Mouse (Mus musculus) spleen, adult 12 weeks (tissue): ENCODE measurements around the gene Dedd.
"Not testable (repeated sequence)": the region's sequence is repeated elsewhere in the genome, so short reads cannot be mapped to it uniquely, and the experiment has no call there.

ENCODE experiments used
- DNase-seq: peaks from one replicate; pipeline ENCODE4 v3.0.0; 2022; ENCODE audit warnings: low spot score

Dedd gene

DNA sequence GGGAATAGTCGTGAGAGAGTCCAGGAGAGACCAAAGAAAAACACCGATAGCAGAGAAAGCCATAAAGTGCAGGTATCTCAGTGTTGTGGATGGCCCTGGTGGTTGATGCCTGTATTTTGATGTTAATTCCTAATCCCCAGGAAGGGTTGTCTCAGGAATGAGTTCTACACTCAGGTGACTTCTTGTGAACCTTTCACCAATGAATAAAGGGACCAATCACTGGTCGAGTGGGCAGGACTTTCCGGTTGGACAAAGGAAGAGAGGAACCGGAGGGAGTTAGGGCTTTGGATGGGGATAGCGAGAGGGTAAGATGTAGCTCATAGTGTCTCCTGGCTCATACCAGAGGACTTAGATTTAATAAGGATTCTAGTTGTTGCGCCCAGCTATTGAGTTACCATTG lies 9.2 kb upstream of the Dedd start:
- no peak for DNase-seq

DNA sequence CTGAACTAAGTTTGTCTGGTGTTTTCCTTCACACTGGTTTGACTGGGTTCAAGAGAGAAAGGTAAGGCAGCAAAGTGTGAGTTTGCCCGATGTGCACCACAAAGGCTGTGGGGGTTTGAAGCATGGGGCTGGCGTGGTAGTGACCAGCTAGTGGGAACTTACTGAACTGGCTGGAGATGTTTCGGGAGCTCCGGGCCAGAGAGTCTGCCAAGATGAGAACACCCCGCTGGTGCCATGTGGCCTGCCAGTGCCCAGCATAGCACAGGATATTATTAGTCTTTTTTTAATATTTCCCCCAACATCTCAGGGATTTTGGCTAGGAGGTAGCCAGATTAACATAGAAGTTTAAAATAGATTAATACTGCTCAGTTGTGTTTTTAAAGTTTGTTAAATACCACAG lies 8.8 kb upstream of the Dedd start:
- DNase-seq: no peak

DNA sequence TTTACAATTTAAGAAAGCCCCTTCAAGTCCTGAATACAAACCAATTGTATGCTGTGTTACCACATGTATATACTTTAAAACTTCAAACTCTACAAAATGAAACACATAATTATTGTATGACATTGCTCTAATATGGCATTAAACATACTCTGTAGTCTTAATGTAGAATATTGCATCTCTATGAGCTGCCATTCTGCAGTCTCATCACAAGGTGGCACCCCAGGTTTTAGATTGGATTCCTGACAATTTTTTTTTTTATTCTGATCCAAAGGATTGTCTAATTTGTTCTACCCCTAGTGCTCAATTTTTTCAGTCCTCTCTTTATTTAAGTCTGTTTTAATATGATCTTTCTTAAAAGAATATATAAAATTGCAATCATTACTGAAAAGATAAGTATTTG lies 7.5 kb upstream of the Dedd start:
- no peak for DNase-seq

DNA sequence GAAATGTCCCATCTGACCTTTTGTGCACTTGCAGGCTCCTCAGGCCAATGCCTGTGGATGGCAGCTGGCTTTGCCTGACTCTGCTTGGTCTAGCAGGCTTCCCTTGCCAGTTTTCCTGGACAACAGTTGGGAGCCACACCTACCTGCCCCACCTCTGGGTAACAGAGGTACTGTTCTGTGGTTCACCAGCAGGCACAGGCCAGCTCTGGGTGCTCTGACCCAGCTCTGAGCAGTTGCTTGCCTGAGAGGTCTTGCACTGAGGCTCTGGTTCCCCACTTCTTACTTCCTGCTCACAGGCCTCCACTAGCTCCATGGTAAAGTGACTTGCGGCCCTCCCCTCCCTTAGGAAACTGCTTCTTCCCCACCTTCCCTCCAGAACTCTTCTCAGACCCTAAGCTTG lies 6.9 kb upstream of the Dedd start:
- no peak for DNase-seq

DNA sequence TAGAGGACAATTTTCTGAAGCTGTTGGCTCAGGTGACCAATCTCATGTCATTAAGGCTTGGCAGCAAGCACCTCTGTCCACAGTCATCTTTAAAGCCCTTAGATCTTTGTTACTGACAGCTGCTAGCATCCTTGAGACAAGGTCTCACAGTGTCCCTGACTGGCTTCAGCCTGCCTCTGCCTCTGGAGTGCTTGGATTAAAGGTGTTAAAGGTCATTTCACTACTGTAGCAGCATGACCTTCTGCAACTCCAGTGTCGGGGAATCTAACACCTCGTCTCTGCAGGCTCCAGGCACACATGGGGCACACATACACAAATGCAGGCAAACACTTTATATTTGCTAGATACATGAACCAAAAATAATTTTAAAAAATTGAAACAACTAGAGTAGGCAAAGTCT lies 3.4 kb upstream of the Dedd start:
- DNase-seq: no peak

DNA sequence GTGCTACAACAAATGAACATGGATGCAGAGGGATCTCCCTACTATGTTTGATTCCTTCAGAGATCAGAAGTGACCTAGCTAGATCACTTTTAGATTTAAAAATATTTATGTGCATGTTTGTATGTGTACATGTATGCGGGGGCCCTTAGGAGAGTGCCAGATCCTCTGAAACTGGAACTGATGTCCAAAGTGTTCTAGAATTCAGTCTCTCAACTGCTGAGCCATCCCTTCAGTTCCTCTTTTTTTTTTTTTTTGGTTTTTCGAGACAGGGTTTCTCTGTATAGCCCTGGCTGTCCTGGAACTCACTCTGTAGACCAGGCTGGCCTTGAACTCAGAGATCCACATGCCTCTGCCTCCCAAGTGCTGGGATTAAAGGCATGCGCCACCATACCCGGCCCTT lies 2.4 kb upstream of the Dedd start:
- DNase-seq: not testable (repeated sequence)

DNA sequence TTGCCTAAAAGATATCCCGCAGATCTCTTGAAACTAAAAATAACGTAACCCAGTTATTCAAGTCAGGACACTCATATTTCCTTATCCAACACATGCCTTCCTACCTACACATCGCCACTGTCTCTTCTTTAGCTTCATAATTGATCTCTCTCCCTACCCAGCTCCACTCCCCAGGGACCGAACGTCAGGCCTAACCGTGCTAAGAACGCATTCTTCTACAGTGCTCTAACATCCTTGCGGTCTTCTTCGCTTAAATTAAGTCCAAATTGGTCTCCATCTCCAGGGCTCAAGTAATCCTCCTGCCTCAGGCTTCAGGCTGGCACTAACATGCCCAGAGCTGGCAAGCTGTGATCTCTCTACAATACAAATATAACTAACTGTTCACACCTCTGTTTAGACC lies 701 bp upstream of the Dedd start:
- DNase-seq: no peak

DNA sequence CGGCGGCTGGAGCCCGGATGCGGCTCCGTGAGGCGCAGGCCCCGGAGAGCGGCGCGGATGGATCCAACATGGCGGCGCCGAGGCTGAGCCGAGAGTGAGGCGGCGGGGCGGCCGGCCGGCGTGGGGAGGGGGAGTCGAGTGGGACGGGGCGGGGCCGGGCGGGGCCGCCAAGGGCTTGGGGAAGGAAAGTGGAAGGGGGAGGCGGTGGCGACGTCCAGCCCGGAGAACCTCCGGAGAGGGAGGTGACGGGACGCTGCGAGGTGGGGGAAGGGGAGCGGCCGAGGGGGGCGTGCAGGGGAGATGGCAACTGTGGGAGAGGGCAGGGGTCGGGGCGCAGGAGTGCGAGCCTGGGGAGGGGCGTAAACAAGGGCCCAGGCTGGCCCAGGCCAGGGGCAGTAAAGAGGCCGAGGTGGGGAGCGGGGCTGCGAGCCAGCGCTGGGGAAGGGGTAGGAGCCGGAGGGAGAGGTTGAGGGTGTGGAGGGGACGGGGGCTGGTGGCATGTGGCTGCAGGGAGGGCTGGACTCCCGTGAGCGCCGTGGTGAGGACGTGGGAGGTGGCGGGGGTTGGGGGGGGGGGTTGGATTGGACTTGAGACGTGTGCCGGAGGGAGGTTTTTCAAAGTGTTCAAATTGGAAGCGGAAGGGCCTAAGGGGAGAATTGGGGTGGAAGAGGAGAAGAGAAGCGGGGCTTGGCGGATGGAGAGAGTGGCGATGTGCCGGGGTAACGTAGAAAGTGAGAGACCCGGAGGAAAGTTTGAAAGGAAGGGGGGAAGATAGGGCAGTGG lies 679 bp downstream of the Dedd start:
- DNase-seq: no peak

DNA sequence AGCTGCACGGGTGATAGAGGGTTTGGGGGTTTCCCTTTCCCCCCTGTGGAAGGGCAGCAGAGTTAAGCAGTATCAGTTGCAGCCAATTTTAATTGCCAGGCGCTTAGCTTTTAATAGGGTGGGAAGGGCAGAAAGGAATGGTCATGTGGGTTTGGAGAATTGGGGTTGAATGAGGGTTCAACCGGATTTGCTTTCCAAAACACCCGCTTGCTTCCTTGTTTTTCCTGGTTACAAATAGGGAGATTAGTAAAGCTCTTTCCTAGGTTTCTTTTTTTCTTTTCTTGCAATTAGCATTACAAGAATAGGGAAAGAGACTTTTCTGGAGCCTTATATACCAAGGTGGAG lies 1.2 kb downstream of the Dedd start:
- no peak for DNase-seq

DNA sequence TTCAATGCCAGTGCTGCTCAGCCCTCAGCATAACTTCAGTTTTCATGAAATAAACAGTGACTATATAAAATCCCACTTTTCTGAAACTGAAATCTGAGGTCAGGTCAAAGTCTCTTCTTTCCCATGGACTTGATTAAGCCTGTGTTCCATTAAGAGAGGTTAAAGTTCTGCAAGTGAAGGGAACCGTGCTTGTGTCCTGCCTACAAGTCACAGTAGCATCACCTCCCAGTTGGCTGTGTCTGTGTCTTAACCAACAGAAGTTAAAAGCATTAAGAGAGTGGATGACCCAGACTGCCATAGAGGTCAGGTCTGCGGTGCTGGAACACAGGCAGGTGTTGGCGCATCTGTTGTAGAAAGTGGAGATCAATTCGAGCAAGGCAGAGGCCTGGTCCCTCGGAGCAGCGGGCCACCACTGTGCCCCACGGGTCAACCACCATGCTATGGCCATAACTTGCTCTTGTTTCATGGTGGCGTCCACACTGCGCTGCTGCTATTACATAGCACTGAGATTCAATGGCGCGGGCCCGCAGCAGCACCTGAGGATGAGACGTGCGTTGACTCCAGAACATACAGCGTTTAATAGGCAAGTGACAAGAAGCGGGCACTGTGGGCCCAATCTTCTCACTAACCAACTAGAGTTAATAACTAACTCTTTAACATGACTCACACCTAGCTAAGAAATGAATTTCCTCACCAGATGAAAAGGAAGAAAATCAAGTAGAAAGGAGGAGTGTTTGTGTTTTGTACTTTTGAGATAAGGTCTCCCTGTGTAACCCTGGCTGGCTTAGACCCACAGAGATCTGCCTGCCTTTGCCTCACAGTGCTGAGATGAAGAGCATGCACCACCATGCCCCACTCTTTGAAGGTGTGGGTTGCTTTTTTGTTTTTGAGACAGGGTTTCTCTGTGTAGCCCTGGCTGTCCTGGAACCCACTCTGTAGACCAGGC lies 13.6 kb downstream of the Dedd start:
- DNase-seq: no peak

DNA sequence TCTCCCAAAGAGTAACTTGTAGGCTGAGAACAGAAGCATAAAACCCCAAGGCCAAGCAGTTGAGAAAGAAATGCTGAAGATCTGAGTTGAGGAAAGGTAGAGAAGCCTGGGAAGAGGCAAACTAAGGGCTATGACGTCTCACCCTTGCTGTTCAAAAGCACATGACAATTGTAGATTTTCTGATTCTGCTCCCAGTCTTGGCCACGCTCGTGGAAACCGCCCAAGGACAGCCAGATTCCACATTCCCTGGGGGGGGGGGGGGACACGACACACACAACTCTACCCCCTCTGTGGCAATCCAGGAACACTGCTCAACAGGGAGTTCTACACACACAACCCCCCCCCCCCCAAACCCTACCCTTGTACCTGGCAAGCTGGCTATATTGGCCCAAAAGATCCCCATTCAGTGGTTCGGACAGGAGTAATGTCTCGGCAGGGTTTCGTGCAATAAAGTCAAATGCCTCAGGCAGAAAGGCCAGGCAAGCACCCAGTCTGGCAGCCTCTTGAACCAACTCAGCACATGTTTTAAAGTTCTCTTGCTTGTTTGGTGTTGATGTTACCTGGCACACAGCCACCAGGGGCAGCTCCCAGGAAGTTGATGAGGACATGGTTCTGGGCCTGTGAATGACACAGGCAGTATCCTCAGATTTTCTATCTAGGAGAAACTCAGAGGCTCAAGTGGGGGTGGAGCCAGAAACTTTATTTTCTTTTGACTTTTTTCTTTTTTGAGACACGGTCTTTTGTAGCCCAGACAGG lies 15.2 kb downstream of the Dedd start:
- DNase-seq: no peak

DNA sequence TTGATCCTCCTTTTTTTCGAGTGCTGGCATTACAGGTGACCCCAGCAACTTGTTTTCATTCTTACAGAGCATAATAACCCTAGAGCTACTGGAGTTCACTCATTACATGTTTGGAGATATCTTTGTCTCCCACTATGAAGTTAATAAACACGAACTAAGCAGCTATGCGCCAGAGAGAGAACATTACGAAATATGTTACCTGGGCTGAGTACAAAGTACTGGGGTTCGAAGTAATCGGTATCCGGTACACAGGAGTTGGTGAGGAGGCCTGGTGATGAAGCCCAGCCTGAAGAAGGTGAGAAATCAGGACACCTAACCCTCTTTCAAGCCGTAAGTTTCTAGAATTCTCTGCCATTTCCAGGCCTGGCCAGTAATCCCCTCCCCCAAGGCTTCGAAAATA lies 15.8 kb downstream of the Dedd start:
- no peak for DNase-seq

DNA sequence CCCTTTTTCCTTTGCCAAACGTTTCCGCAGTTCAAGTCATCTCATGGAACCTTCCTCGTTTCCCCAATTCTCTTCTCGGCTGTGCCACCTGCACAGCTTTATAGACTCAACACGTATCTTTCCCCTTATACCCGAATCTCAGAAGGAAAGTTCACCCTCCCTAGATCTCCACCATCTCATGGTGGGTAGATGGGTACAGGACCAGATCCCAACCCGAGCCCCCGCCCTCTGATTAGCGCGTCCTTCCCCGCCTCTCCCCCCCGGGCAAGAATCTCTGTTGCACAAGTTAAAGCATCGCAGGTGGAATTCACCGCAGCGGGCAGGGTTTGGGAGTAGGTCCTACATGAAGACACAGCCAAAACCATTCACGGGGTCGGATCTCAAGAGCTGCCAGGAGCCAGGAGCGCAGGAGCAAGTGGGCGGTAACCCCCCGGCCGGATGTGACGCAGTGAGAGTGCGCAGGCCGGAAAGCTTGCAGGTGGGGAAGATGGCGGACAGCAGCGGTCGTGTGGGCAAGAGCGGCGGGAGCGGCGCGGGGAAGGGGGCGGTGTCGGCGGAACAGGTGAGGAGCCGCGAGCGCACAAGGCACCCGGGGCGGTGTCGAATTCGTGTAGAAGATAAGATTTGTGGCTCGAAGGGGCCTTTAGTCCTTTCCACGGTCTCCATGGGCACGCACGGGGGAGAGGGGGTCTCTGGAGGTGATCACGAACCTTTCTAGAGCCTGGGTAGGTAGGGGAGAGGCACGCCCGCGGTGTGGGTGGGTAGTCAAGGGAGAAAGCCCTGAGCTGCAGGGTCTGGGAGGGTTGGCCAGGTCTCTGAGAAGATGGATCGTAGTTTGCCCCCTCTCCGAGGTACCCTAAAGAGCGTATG lies 16.5 kb downstream of the Dedd start, which contains the start of the genes Nit1 and Pfdn2:
TSS of gene Nit1 (minus strand) at position 422 of the 870 bp plus-strand sequence.
TSS of gene Pfdn2 (plus strand) at position 446 of the 870 bp plus-strand sequence.
- DNase-seq: peak; percentile 84

DNA sequence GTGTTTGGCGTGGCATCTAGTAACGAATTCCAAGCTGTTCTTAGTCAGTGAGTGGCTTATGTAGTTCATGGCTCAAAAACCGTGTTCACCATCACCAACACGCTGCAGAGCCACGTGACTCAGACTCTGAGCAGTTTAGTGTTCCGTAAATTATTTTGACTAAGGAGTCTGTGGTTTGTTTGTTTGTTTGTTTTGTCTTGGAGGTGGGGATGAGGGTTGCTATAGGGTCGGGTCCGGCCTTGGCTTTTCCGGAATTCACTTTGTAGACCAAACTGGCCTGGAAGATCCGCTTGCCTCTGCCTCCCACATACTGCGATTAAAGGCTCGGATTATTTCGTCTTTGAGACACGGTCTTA lies 17.1 kb downstream of the Dedd start:
- DNase-seq: no peak

DNA sequence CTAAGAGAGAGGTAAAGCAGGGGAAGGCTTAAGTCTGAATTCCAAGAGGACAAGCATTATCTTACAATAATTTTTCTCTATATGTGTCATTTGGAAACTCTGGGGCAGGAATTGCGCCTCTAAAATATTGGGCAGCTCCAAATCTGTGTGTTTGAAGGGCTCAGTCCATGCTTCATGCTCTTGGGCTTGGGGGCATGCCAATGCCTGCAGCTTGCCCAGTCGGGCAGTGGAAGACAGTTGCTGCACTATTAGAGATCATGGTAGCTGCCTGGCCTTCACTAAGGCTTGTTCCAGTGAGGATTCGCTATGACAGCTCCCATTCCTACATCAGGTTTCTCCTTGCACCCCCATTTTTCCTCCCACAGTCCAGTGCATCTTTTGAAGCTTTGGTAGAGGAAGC lies 19.7 kb downstream of the Dedd start:
- no peak for DNase-seq

DNA sequence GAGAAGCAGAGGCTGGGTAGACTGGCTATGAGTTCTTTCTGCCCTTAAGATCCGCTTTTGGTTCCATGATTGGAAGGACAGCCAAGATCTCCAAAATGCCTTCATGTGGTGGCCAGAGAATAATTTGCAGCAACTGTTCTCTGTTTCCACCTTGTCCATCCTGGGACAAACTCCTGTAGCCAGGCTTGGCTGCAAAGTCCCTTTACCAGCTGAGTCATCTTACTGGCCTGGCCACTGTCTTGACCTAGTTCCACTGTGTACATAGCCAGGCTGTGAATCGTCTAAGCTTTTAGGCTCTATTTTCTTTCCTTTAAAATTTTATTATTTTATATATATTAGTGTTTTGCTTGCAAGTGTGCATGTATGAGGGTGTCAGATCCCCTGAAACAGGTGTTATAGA lies 20.3 kb downstream of the Dedd start:
- DNase-seq: no peak

DNA sequence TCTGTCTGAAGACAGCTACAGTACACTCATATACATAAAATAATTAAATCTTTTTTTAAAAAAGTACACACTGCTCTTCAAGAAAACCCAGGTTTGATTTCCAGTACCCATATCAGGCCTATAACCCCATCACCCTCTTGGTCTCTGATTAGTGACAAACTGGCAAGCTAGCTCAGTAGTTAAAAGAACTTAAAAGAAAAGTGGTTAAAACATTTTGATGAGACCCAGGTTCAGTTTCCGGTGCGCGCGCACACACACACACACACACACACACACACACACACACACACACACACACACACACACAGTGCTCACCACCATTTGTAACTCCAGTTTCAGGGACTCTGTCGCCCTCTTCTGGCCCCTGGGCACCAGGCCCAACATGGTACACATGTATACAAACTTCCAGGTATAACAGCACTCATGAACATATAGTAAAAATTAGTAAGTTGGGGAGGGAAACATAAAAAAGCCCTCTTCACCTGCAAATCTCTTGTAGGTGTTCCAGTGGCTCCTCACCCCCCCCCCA lies 26.9 kb downstream of the Dedd start:
- DNase-seq: peak; percentile 50

DNA sequence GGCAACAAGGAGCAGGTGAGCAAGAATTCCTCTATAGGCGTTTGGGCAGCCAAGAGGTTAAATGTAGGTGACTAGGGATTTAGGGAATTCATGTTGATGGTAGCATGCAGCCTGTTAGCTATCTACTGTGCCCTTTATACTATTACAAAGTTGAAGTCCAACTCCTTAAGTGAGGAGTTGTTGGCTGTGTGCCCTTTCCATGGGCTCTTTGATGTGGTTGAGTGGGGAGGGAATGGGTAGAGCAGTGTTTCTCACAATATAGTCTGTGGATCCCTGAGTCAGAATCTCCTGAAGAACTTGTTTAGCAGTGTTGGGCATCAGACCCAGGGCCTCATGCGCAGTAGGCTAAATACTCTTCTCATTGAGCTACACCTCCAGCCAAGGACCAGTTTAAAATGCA lies 27.9 kb downstream of the Dedd start:
- DNase-seq: no peak

DNA sequence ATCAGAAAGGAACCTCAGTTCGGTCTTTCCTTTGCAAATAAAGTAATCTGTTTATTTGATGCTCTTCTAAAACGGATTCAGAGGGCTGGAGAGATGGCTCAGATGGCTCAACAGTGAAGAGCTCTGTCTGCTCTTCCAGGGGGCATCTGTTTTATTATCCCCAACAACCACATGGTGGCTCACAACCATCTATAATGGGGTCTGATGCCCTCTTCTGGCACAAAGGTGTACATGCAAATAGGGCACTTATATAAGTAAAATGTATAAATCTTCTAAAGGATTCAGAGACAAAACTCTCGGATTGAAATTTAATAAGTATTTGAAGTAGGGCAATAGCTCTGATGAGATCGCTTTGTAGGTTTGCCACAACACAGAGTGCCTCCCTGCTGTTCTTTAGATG lies 29.5 kb downstream of the Dedd start:
- DNase-seq: no peak

DNA sequence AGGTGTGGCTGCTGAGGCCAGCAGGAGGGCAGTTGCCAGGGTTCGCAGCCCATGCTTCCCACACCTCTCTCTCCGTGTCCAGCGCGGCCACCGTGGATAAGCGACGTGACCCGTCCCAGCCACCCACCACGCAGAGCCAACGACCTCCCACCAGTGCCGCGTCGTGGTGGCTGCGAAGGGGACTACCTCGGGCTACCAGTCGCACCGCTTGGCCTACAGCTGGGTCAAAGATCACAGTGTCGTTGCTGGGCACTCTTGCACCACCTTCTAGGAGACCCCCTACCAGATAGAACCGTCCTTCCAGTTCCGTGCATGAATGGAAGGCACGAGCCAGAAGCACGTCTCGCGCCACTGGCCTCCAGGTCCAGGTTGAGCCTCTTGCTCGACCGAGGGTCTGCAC lies 31.3 kb downstream of the Dedd start:
- DNase-seq: no peak

DNA sequence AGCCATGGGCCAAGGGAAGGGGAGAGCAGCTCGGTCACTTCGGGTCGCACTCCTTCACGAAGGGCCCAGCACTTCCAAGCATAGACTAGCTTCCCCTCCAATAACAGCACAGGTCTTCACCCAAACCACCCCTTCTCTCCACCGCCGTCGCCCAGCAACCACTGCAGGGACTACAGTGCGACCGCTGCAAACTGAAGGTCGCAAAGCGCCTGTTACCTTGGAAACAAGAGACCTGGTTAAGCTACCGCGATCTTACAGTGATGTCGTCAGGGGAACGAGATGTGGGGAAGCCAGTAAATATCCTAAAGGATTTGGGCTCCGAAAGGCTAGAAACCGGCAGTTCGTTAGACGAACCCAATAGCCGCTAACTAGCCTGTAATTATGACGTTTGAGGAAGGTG lies 31.7 kb downstream of the Dedd start, which contains the start of gene Klhdc9:
TSS of gene Klhdc9 (minus strand) at position 143 of the 400 bp plus-strand sequence.
- peak; percentile 82 for DNase-seq
